Mouse (Mus musculus): Measurements from ENCODE around the gene Phgr1. TPM values are rescaled to one million over a fixed set of nuclear protein-coding genes. Genes with fewer than 3 reads are reported as not detected.
A peak's percentile ranks its signal among the peaks of the same experiment; 100 is the strongest.

Gene Phgr1
- polyA plus RNA-seq, 2 experiments, result not detected

GRCm38 (mm10) chr2:118783663-118784062, 11.1 kb downstream of the Phgr1 start:
- no peak overlapping the region for H3K9ac ChIP-seq (replicated peaks)
- peaks cover 6 to 19% of the 10 kb centered on the region in 2 experiments for H3K4me1 ChIP-seq (replicated peaks; ENCODE audit: control insufficient read depth in 2 of 2, insufficient read depth in 2 of 2, low read length in 1 of 2)
- no peak for TF ChIP-seq EP300 (IDR thresholded peaks at IDR 0.05; ENCODE audit: low read depth)
- H3K36me3 ChIP-seq (replicated peaks; ENCODE audit: control insufficient read depth, insufficient read depth, low read depth), result no peaks in the 10 kb centered on the region
- H3K9me3 ChIP-seq (ENCODE audit: control insufficient read depth, low read length), result no peaks in the 10 kb centered on the region
- no peak overlapping the region for H3K27ac ChIP-seq
- no peak overlapping the region for H3K4me2 ChIP-seq (ENCODE audit: low read depth)
- WGBS (ENCODE audit: insufficient replicate concordance), result 78% methylated on average over 7 of the region's 7 CpGs
- no peak overlapping the region for H3K4me3 ChIP-seq (ENCODE audit: insufficient read depth in 1 of 2, low read depth in 2 of 2, low read length in 2 of 2)
- peaks cover 7% of the 10 kb centered on the region for H3K27me3 ChIP-seq (ENCODE audit: control insufficient read depth, insufficient read depth, low read length)
- DNase-seq (ENCODE audit: low read depth in 3 of 3, low spot score in 3 of 3) (no peak), ATAC-seq (ENCODE audit: insufficient read depth) (no peak)

- Histone ChIP-seq H3K9me3 (ENCODE audit: control insufficient read depth, low read length) (no peaks in the 10 kb centered on the region), H3K36me3 (replicated peaks; ENCODE audit: control insufficient read depth, insufficient read depth, low read depth) (no peaks in the 10 kb centered on the region), H3K4me3 (ENCODE audit: insufficient read depth in 1 of 2, low read depth in 2 of 2, low read length in 2 of 2) (no peak overlapping the region), H3K4me1 (replicated peaks; ENCODE audit: control insufficient read depth in 2 of 2, insufficient read depth in 2 of 2, low read length in 1 of 2) (peaks cover 10 to 19% of the 10 kb centered on the region in 2 experiments), H3K9ac (replicated peaks) (no peak overlapping the region), H3K27me3 (ENCODE audit: control insufficient read depth, insufficient read depth, low read length) (no peaks in the 10 kb centered on the region; the same call in 1 of the 2 replicates), H3K27ac (no peak overlapping the region), H3K4me2 (ENCODE audit: low read depth) (no peak overlapping the region)
- 36% methylated on average over 5 of the region's 5 CpGs for WGBS (ENCODE audit: insufficient replicate concordance)
- no peak for DNase-seq (ENCODE audit: low read depth in 3 of 3, low spot score in 3 of 3)
- TF ChIP-seq EP300 (IDR thresholded peaks at IDR 0.05; ENCODE audit: low read depth) (no peak), CTCF (IDR thresholded peaks at IDR 0.05; ENCODE audit: low read depth) (no peak)
- ATAC-seq (ENCODE audit: insufficient read depth), result peak; percentile 36; the same call in 1 of the 2 replicates
These were observed 14.0 kb downstream of the Phgr1 start for GRCm38 (mm10) chr2:118786525-118786924.

GRCm38 (mm10) chr2:118789501-118789900, 16.9 kb downstream of the Phgr1 start:
- peaks cover 10 to 24% of the 10 kb centered on the region in 2 experiments for H3K4me1 ChIP-seq (replicated peaks; ENCODE audit: control insufficient read depth in 2 of 2, insufficient read depth in 2 of 2, low read length in 1 of 2)
- 82% methylated on average over 11 of the region's 11 CpGs for WGBS (ENCODE audit: insufficient replicate concordance)
- H3K4me2 ChIP-seq (ENCODE audit: low read depth), result no peak overlapping the region
- no peak for DNase-seq (ENCODE audit: low read depth in 3 of 3, low spot score in 3 of 3)
- H3K27me3 ChIP-seq (ENCODE audit: control insufficient read depth, insufficient read depth, low read length), result no peaks in the 10 kb centered on the region
- no peak overlapping the region for H3K9ac ChIP-seq (replicated peaks)
- no peak overlapping the region for H3K4me3 ChIP-seq (ENCODE audit: insufficient read depth in 1 of 2, low read depth in 2 of 2, low read length in 2 of 2)
- TF ChIP-seq EP300 (IDR thresholded peaks at IDR 0.05; ENCODE audit: low read depth), result no peak
- no peak for TF ChIP-seq CTCF (IDR thresholded peaks at IDR 0.05; ENCODE audit: low read depth)
- H3K27ac ChIP-seq, result no peak overlapping the region
- ATAC-seq (ENCODE audit: insufficient read depth), result no peak
- no peaks in the 10 kb centered on the region for H3K36me3 ChIP-seq (replicated peaks; ENCODE audit: control insufficient read depth, insufficient read depth, low read depth)
- no peaks in the 10 kb centered on the region for H3K9me3 ChIP-seq (ENCODE audit: control insufficient read depth, low read length)

- H3K4me3 ChIP-seq (ENCODE audit: insufficient read depth in 1 of 2, low read depth in 2 of 2, low read length in 2 of 2), result peak overlapping the region in 1 of 2 experiments; percentile 23; a peak in 2 of 4 replicates
- TF ChIP-seq CTCF (IDR thresholded peaks at IDR 0.05; ENCODE audit: low read depth), result no peak
- no peak for TF ChIP-seq EP300 (IDR thresholded peaks at IDR 0.05; ENCODE audit: low read depth)
- no peaks in the 10 kb centered on the region for H3K9me3 ChIP-seq (ENCODE audit: control insufficient read depth, low read length)
- DNase-seq (ENCODE audit: low read depth in 3 of 3, low spot score in 3 of 3), result no peak
- ATAC-seq (ENCODE audit: insufficient read depth), result no peak
- H3K4me2 ChIP-seq (ENCODE audit: low read depth), result peak overlapping the region; percentile 47
- H3K36me3 ChIP-seq (replicated peaks; ENCODE audit: control insufficient read depth, insufficient read depth, low read depth), result no peaks in the 10 kb centered on the region
- 65% methylated on average over 12 of the region's 12 CpGs for WGBS (ENCODE audit: insufficient replicate concordance)
- H3K4me1 ChIP-seq (replicated peaks; ENCODE audit: control insufficient read depth in 2 of 2, insufficient read depth in 2 of 2, low read length in 1 of 2), result peaks cover 10 to 24% of the 10 kb centered on the region in 2 experiments
- H3K27ac ChIP-seq, result no peak overlapping the region
- H3K9ac ChIP-seq (replicated peaks), result no peak overlapping the region
- H3K27me3 ChIP-seq (ENCODE audit: control insufficient read depth, insufficient read depth, low read length), result no peaks in the 10 kb centered on the region
These were observed 17.6 kb downstream of the Phgr1 start for GRCm38 (mm10) chr2:118790221-118790550.

GRCm38 (mm10) chr2:118790551-118791525, 18.3 kb downstream of the Phgr1 start:
- Histone ChIP-seq H3K4me1 (replicated peaks; ENCODE audit: control insufficient read depth in 2 of 2, insufficient read depth in 2 of 2, low read length in 1 of 2) (peaks cover 10 to 24% of the 10 kb centered on the region in 2 experiments), H3K9me3 (ENCODE audit: control insufficient read depth, low read length) (no peaks in the 10 kb centered on the region), H3K4me3 (ENCODE audit: insufficient read depth in 1 of 2, low read depth in 2 of 2, low read length in 2 of 2) (peak overlapping the region; percentile 4 to 23; a peak in 2 of 4 replicates), H3K4me2 (ENCODE audit: low read depth) (peak overlapping the region; percentile 47), H3K27ac (no peak overlapping the region; the same call in 1 of the 2 replicates), H3K27me3 (ENCODE audit: control insufficient read depth, insufficient read depth, low read length) (no peaks in the 10 kb centered on the region), H3K36me3 (replicated peaks; ENCODE audit: control insufficient read depth, insufficient read depth, low read depth) (no peaks in the 10 kb centered on the region), H3K9ac (replicated peaks) (0 out of 2 replicates have a peak overlapping the region, but pooled peaks have one; percentile 1)
- 33% methylated on average over 44 of the region's 44 CpGs for WGBS (ENCODE audit: insufficient replicate concordance)
- peak; percentile 42; the same call in 1 of the 2 replicates for ATAC-seq (ENCODE audit: insufficient read depth)
- peak; percentile 92 for TF ChIP-seq CTCF (IDR thresholded peaks at IDR 0.05; ENCODE audit: low read depth)
- TF ChIP-seq EP300 (IDR thresholded peaks at IDR 0.05; ENCODE audit: low read depth), result no peak
- DNase-seq (ENCODE audit: low read depth in 3 of 3, low spot score in 3 of 3), result no peak
